Mouse (Mus musculus) 3T3-L1 (cell line): ENCODE results near the gene Luc7l3.

Source experiments
- DNase-seq: peaks from one replicate; pipeline ENCODE4 v3.0.0-alpha.2; 2015; ENCODE audit warnings: low read depth, low spot score

The Luc7l3 gene

DNA sequence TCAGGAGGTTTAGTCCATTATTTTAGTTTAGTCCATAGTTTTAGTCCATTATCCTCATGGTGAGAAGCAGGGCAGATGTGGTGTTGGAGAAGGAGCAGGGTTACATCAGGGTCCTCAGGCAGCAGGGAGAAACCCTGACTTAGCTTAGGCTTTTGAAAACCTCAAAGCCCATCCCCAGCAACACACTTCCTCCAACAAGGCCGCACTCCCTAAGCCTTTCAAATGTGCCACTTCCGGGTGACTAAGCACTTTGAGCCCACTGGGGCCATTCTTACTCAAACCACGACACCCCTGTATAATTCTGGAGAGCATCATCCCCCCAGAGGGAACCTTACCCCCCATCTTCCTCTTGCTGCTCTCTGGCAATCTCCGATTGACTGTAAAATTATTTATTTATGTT, 62.0 kb downstream of the Luc7l3 start:
- DNase-seq = no peak

DNA sequence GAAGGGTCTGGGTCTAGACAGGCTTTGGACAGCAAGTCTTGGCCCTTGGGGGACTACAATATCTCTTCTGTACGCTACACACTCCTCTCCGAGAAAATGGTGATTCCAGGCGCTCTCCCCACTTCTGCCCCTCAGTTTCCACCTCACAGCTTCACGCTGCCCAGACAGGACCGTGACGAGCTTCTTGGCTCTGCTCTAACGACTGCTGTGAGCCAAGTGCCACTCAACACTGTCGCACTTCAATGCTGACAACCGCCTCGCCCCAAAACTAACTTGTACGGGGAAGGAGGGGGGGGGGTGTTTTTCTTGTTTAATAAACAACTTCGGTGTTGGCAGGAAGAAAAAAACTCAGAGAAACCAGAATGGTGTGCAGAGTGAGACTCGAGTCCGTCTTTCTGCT, 63.8 kb downstream of the Luc7l3 start:
- DNase-seq = no peak

GRCm38 (mm10) chr11:94255733-94256132, 66.1 kb downstream of the Luc7l3 start:
- DNase-seq = no peak

- DNase-seq = peak; percentile 93
Observed at GRCm38 (mm10) chr11:94253691-94254090, 68.1 kb downstream of the Luc7l3 start.

- no peak for DNase-seq
Observed at GRCm38 (mm10) chr11:94253156-94253555, 68.6 kb downstream of the Luc7l3 start.

GRCm38 (mm10) chr11:94246789-94247061, 75.1 kb downstream of the Luc7l3 start:
- DNase-seq = no peak

DNA sequence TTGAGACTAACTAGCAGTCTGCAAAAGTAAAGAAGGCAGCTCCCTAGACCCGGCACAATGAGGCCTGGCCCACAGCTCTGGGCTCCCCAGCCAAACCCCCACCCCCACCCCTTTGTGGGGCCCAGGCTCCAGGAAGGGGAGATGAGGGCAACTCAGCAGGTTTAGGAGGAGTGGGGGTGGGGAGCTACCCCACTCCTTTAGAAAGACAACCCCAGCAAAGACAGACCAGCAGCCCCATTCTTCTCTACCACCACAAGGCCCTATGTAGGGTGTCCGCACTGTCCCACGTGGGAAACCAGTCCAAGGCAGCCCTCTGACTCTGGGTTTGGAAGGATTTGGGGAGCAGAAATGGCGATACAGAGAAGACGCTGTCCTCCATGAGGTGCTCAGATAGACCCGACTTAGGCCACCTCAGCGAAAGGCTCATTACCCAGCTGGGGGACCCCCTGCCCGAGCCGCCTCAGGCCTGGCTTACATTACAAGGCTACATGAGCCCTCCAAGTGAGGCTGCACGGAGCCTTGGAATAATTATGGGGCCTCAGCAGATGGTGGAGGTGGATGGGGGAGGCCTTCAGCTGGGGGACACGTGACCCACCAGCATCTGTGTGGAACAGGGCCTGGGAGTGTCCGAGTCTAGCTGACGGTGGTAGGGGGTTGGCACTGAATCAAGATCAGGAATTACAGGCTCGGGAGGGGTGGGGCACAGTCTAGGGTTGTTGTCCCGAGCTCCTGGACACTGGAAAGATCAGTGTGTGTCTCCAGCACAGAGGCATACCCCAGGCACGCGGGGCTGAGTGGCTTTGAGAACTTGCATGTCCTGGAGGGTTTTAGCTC, 75.6 kb downstream of the Luc7l3 start, which contains the start of gene Wfikkn2:
Gene Wfikkn2 (minus strand): TSS at position 51 of the 834 bp plus-strand sequence.
- no peak for DNase-seq

GRCm38 (mm10) chr11:94244385-94244784, 77.4 kb downstream of the Luc7l3 start:
- DNase-seq = no peak

DNA sequence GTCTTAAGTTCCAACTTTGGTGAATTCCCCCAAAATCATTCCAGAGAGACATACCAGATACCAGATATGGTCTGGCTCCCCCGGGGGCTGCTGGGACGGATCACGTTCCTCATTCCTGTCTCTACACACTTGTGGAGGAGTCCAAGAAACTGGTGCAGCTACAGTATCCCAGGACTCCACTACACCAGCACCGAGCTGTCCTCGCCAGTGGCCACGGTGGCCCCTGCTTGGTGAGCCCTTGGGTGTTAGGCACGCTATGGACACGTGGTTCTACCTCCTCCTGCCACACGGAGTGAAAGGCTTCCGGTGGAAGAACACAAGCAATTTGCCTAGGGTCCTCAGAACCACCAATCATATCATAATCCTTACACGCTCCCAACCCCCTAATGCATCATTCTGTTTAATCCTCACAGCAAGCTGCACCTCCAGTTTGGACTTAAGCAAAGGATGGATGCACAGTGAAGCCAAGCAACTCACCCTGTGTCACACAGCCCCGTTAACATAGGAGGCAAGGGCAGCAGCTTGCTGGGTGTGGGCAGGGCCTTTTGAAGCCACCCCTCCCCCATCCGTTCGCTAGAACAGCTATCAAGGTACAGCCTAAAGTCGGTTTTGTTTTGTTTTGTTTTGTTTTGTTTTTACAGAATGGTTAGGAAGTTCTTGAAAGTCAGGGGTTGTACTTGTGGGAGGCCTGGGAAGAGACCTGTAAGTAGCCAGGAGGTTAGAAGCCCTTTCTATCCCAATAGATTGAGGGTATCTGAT, 78.2 kb downstream of the Luc7l3 start:
- DNase-seq = no peak

DNA sequence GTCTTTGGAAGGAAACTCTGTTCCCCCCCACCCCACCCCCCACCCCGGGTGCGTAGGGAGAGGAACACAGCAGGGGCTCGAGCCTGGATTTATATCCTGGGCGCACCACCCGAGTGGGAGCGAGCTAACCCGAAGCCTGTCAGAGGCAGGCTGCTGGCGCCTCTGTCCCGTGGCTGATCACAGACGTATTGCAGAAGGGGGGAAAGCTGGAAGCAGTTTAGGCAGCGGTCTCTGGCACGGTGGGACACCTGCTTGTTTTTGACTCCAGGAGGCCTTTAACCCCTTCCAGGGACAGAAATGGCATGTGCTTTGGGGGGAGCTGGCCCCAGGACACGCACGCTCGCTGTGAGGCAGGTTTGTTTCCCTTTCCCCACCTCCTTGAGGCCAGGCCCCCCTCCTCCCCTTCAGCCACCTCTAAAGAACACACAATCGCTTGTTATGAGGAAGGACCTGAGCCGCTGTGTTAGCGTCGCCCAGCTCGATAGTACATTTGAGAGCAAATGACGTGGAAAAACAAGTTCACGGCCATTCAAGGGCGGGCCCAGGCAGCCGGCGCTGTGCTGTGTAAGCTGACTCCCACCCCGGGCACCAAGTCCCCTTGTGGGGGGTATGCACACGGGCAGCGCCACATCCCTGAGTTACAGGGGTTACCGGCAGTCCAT, 78.9 kb downstream of the Luc7l3 start:
- DNase-seq = no peak

DNA sequence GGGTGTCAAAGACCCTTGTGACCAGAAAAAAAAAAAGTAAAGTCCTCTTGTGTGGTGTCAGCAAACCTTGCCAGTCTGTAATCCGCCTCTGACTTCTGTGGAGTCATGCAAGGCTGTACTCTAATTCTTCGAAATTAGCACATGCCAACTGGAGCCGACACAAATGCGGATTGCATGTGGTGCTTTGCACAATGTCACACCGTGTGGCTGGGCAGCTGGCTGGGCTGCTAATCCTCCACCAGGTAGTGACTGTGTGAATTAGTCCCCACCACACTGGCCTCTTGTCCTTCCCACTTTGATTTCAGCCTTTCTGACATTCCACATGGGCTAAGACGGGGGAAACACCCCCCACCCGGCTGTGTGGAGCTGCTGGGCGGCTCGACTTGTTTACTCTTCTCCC, 82.1 kb downstream of the Luc7l3 start:
- DNase-seq = no peak

DNA sequence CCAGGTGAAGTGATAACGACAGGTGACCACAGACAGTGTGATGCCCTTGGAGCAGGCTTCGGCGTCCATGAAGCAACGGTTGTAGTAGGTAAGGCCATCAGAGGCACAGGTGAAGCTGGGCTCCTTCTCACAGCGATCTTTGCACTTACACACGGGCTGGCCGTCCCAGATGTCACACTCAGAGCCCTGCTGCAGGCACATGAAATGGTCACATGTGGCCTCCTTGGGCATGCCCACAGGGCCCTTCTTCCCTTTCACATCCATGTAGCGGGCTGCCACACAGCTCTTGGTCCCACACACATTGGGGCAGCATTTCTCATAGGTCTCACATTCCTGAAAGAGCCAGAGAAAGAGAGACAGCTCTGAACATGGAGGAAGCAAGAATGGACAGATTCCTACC, 83.0 kb downstream of the Luc7l3 start:
- DNase-seq = no peak
